Mouse (Mus musculus): ENCODE data around the gene Armc7.

GRCm38 (mm10) chr11:115448075-115448474 lies 27.4 kb upstream of the Armc7 start:
- TF ChIP-seq GABPA (IDR thresholded peaks at IDR 0.05; ENCODE audit: insufficient replicate concordance, low read depth, low read length) (no peak), JUN (IDR thresholded peaks at IDR 0.05; ENCODE audit: insufficient read depth, low read depth, low read length) (no peak)
